In genomic region chr10:109684109-109685056, GRCm38 (mm10) we compare ENCODE assay signal across 8 mouse cellular contexts.
DNase-seq lines count a peak whose midpoint lies in the region; ATAC-seq and TF ChIP-seq lines count a peak whose summit lies in the region.

No protein-coding gene starts in this region.

- no peaks in the 10 kb centered on the region for H3K36me3 ChIP-seq in liver, postnatal 0 days (replicated peaks; ENCODE audit: insufficient read depth, low read length)
- H3K36me3 ChIP-seq in liver, embryonic 11.5 days (ENCODE audit: control insufficient read depth, insufficient read depth, low read length): no peaks in the 10 kb centered on the region
- no peaks in the 10 kb centered on the region for H3K36me3 ChIP-seq in embryonic facial prominence, embryonic 13.5 days
- H3K36me3 ChIP-seq in heart, embryonic 10.5 days: no peaks in the 10 kb centered on the region

- H3K4me1 ChIP-seq in liver, postnatal 0 days (ENCODE audit: insufficient read depth): no peaks in the 10 kb centered on the region
- no peaks in the 10 kb centered on the region for H3K4me1 ChIP-seq in liver, embryonic 11.5 days (replicated peaks; ENCODE audit: control insufficient read depth, insufficient read depth, low read length)
- H3K4me1 ChIP-seq in embryonic facial prominence, embryonic 13.5 days: peaks cover 6% of the 10 kb centered on the region; the same call in 1 of the 2 replicates
- no peaks in the 10 kb centered on the region for H3K4me1 ChIP-seq in heart, embryonic 10.5 days

- no peak overlapping the region for H3K4me2 ChIP-seq in liver, postnatal 0 days (ENCODE audit: low read depth, low read length)
- no peak overlapping the region for H3K4me2 ChIP-seq in liver, embryonic 11.5 days
- peak overlapping the region; percentile 47 for H3K4me2 ChIP-seq in embryonic facial prominence, embryonic 13.5 days

- no peaks in the 10 kb centered on the region for H3K9me3 ChIP-seq in liver, postnatal 0 days (ENCODE audit: low read length)
- H3K9me3 ChIP-seq in liver, embryonic 11.5 days (ENCODE audit: control insufficient read depth, low read length): no peaks in the 10 kb centered on the region
- no peaks in the 10 kb centered on the region for H3K9me3 ChIP-seq in embryonic facial prominence, embryonic 13.5 days
- H3K9me3 ChIP-seq in heart, embryonic 10.5 days: no peaks in the 10 kb centered on the region

- 56% methylated on average over 27 of the region's 27 CpGs for WGBS in liver, postnatal 0 days (ENCODE audit: insufficient replicate concordance)
- WGBS in liver, embryonic 11.5 days: 51% methylated on average over 27 of the region's 27 CpGs
- 44% methylated on average over 27 of the region's 27 CpGs for WGBS in embryonic facial prominence, embryonic 13.5 days
- WGBS in heart, embryonic 10.5 days: 47% methylated on average over 27 of the region's 27 CpGs

- no peak for TF ChIP-seq EP300 in liver, postnatal 0 days (IDR thresholded peaks at IDR 0.05; ENCODE audit: low read depth)

- H3K4me3 ChIP-seq in liver, postnatal 0 days (ENCODE audit: low read depth, low read length): no peak overlapping the region
- H3K4me3 ChIP-seq in liver, embryonic 11.5 days (ENCODE audit: low read depth, low read length): no peak overlapping the region
- H3K4me3 ChIP-seq in embryonic facial prominence, embryonic 13.5 days: 0 out of 2 replicates have a peak overlapping the region, but pooled peaks have one; percentile 6
- peak overlapping the region; percentile 33; the same call in 1 of the 2 replicates for H3K4me3 ChIP-seq in heart, embryonic 10.5 days

- no peak overlapping the region for H3K27ac ChIP-seq in liver, postnatal 0 days (ENCODE audit: low read depth)
- no peak overlapping the region for H3K27ac ChIP-seq in liver, embryonic 11.5 days (ENCODE audit: low read depth, low read length)
- H3K27ac ChIP-seq in embryonic facial prominence, embryonic 13.5 days: no peak overlapping the region
- H3K27ac ChIP-seq in heart, embryonic 10.5 days: no peak overlapping the region

- DNase-seq in liver, postnatal 0 days: no peak
- DNase-seq in liver, embryonic 11.5 days (ENCODE audit: low spot score): no peak
- DNase-seq in heart, embryonic 10.5 days (ENCODE audit: low spot score): no peak
- DNase-seq in kidney, postnatal 14 days: peak; percentile 30
- peak; percentile 11 for DNase-seq in lung, postnatal 36 days
- DNase-seq in right cerebral cortex, postnatal 10 days (ENCODE audit: low spot score in 2 of 2): peak; percentile 73 to 77
- no peak for DNase-seq in thymus, postnatal 25 days

- peak; percentile 25; the same call in 1 of the 2 replicates for TF ChIP-seq CTCF in liver, postnatal 0 days (IDR thresholded peaks at IDR 0.05; ENCODE audit: low read depth)

- ATAC-seq in liver, postnatal 0 days: no peak
- no peak for ATAC-seq in liver, embryonic 11.5 days (replicated peaks; ENCODE audit: low FRiP score)
- peak; percentile 62; the same call in 1 of the 2 replicates for ATAC-seq in embryonic facial prominence, embryonic 13.5 days (ENCODE audit: insufficient number of reproducible peaks, insufficient read depth, low FRiP score, low TSS enrichment, low read depth)

- no peak overlapping the region for H3K9ac ChIP-seq in liver, postnatal 0 days (replicated peaks)
- H3K9ac ChIP-seq in liver, embryonic 11.5 days (ENCODE audit: low read depth, low read length): no peak overlapping the region
- no peak overlapping the region for H3K9ac ChIP-seq in embryonic facial prominence, embryonic 13.5 days

- H3K27me3 ChIP-seq in liver, postnatal 0 days (ENCODE audit: insufficient read depth, low read length): no peaks in the 10 kb centered on the region
- H3K27me3 ChIP-seq in liver, embryonic 11.5 days (replicated peaks; ENCODE audit: control insufficient read depth, insufficient read depth, low read length): no peaks in the 10 kb centered on the region
- H3K27me3 ChIP-seq in embryonic facial prominence, embryonic 13.5 days: no peaks in the 10 kb centered on the region
- no peaks in the 10 kb centered on the region for H3K27me3 ChIP-seq in heart, embryonic 10.5 days (ENCODE audit: insufficient read depth, poor library complexity, severe bottlenecking)

Comparison
In these comparisons a context has a peak if more than half of its experiments do, and no peak if none do; other contexts are left out.
1. DNase-seq: peak in kidney, postnatal 14 days (single experiment), lung, postnatal 36 days (single experiment) and right cerebral cortex, postnatal 10 days (2 of 2); none in liver, postnatal 0 days (single experiment), liver, embryonic 11.5 days (single experiment), heart, embryonic 10.5 days (single experiment) and thymus, postnatal 25 days (single experiment).
2. H3K4me3 ChIP-seq: peak in embryonic facial prominence, embryonic 13.5 days (single experiment) and heart, embryonic 10.5 days (single experiment); none in liver, postnatal 0 days (single experiment) and liver, embryonic 11.5 days (single experiment).